Comparison of ENCODE assay signal across 11 mouse cellular contexts in genomic region chr11:108224233-108224973, GRCm38 (mm10).
A peak's percentile ranks its signal among the peaks of the same experiment; 100 is the strongest.
DNase-seq lines count a peak whose midpoint lies in the region; ATAC-seq and TF ChIP-seq lines count a peak whose summit lies in the region.
"Had no signal": no experiment of that assay in that cellular context is flagged by ENCODE, and none has a peak within 500 bp of the region (broad histone marks: within the 10 kb centered on the region; RNA-seq: fewer than 3 reads in every experiment).

No protein-coding gene starts in this region.

- intact Hi-C loops in gastrocnemius, adult 2 months (cut with DNase I) = loop anchor here (5.0 kb wide), 1 partner anchor 118 kb away; the partner anchor contains the start of genes Apoh and Prkca
- intact Hi-C loops in left cerebral cortex, postnatal 4 days (cut with DNase I) = no loop called here
- intact Hi-C loops in left cerebral cortex, postnatal 25 days (cut with DNase I) = no loop called here

- H3K4me3 ChIP-seq in gastrocnemius, adult 2 months = no peak overlapping the region
- H3K4me3 ChIP-seq: liver, embryonic 12.5 days had no signal

- H3K27me3 ChIP-seq in Patski = no peaks in the 10 kb centered on the region
- H3K27me3 ChIP-seq: liver, embryonic 12.5 days had no signal

- no peak for DNase-seq in gastrocnemius, adult 2 months
- DNase-seq in gastrocnemius, postnatal 10 days = no peak
- DNase-seq in left cerebral cortex, postnatal 4 days = peak; percentile 28
- no peak for DNase-seq in left cerebral cortex, postnatal 25 days (ENCODE audit: low spot score in 2 of 2)
- no peak for DNase-seq in Patski (ENCODE audit: low read depth, low spot score)
- DNase-seq in adrenal gland, postnatal 4 days (ENCODE audit: low spot score in 2 of 2) = no peak
- DNase-seq: adrenal gland, adult 8-10 months had no signal

- ATAC-seq in Patski = peak; percentile 11
- 0 out of 2 replicates have a peak, but pooled peaks have one; percentile 18 for ATAC-seq in neutrophil, adult 5-6 weeks (ENCODE audit: extremely low read depth, insufficient number of reproducible peaks, low FRiP score, poor library complexity, severe bottlenecking)
- ATAC-seq in megakaryocyte-erythroid progenitor cell, adult 5-6 weeks (replicated peaks; ENCODE audit: low FRiP score, low TSS enrichment, poor library complexity, severe bottlenecking) = no peak
- ATAC-seq: intestine, embryonic 16.5 days; liver, embryonic 12.5 days had no signal

- CTCF ChIA-PET in Patski (lab: Charles Lee) = interaction anchor here (1.2 to 1.6 kb wide), 3 partner anchors 11 to 41 kb away, joined by 3 to 4 read pairs (median 4); no protein-coding TSS in a partner anchor

- H3K27ac ChIP-seq in gastrocnemius, adult 2 months = peak overlapping the region; percentile 53; the same call in 1 of the 2 replicates
- H3K27ac ChIP-seq: liver, embryonic 12.5 days had no signal

- POLR2A ChIA-PET in Patski (lab: Charles Lee) = interaction anchor here (0.6 kb wide), 2 partner anchors 43 to 55 kb away, joined by 4 to 5 read pairs; no protein-coding TSS in a partner anchor

- in situ Hi-C loops in Patski (cut with MboI; ENCODE audit: low pct_unique_long_range_greater_than_20kb) = no loop called here

- no peak for TF ChIP-seq CTCF in gastrocnemius, adult 2 months (IDR thresholded peaks at IDR 0.05)
- no peak for TF ChIP-seq CTCF in Patski (IDR thresholded peaks at IDR 0.05)
